Mouse (Mus musculus) ZHBTc4 (cell line): ENCODE measurements around the gene Plk5.
A peak's percentile ranks its signal among the peaks of the same experiment; 100 is the strongest.
"Not testable (repeated sequence)": the region's sequence is repeated elsewhere in the genome, so short reads cannot be mapped to it uniquely, and the experiment has no call there.

Experiments
- DNase-seq: peaks from one replicate; pipeline ENCODE4 v3.0.0-alpha.2; 2011; ENCODE audit warnings: low read depth, low spot score

Plk5 gene

GRCm38 (mm10) chr10:80331636-80332524 is 24.4 kb upstream of the Plk5 start:
- DNase-seq, result no peak

DNA sequence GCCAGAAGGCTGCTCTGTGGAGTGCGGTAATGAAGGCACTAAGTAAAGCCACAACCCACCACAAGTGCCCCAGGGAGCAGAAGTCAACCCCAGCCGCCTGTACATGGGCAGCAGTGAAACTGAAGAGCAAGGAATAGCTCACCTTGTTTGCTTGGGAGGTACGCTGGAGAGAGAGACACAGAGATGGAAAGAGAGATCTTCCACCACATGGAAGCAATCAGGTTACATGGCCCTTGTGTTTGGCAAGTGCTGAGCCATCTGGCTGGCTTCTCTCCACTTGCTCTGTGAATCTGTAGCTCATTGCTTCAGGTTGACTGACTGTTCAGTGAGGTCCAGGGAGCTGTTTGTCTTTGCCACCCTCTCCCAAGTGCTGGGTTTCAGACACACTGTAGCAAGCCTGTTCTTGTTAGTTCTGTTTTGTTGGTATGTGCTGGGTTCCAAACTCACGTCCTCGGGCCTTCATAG is 23.7 kb upstream of the Plk5 start:
- DNase-seq, result no peak

DNA sequence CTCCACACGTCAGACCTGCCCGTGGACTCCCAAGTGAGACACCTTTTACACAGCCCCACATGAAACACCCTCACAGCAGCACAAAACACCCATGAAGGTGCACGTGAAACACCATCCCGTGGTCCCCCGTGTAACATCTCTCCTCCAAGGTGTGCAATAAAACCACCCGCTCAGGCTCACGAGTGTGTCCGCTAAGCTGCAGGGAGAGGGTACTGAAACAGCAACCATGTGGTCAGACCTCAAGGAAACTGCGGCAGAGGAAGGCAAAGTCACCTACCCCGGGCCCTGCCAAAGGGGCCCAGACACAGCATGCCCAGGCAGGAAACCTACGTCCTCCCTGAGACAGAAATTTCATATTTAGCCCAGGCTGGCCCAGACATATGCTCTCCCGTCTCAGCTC is 20.0 kb upstream of the Plk5 start:
- no peak for DNase-seq

- DNase-seq, result peak; percentile 90
These were observed 16.1 kb upstream of the Plk5 start for GRCm38 (mm10) chr10:80339941-80340750.

DNA sequence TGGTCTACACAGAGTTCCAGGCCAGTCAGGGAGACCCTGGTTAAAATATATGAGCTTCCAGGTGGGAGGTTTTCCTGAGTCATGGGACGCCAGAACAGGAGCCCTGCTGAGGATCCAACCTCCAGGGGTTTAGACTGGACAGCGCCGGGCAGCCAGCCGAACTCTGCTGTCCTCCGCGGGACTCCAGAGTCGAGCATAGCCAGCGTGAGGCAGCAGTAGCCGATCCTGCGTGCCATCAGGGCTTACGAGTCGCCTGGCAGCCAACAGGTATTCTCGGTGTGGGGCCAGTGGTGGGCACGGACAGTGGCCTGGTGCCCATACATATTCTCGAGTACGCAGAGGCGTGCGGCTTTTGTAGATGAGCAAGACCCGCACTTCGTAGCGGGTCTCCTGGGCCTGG is 15.2 kb upstream of the Plk5 start:
- no peak for DNase-seq

- no peak for DNase-seq
These were observed 14.6 kb upstream of the Plk5 start for GRCm38 (mm10) chr10:80341491-80342304.

DNA sequence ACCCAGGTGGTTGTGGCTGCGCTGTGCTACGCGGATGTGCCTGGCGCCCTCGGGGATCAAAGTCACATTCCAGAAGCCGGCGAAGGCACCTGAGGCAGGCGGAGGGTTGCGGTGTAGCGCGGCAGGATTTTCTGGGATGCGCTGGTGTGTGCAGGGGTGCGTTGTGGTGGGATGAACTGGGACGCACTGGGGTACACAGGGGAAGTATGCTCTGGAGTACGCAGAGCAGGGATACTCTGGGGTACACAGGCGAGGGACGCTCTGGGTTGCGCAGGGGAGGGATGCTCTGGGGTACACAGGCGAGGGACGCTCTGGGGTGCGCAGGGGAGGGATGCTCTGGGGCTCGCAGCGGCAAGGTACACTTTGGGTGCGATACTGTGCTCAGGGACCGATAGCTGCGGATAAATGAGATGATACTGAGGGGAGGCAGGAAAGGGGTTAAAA is 13.9 kb upstream of the Plk5 start:
- no peak for DNase-seq

DNA sequence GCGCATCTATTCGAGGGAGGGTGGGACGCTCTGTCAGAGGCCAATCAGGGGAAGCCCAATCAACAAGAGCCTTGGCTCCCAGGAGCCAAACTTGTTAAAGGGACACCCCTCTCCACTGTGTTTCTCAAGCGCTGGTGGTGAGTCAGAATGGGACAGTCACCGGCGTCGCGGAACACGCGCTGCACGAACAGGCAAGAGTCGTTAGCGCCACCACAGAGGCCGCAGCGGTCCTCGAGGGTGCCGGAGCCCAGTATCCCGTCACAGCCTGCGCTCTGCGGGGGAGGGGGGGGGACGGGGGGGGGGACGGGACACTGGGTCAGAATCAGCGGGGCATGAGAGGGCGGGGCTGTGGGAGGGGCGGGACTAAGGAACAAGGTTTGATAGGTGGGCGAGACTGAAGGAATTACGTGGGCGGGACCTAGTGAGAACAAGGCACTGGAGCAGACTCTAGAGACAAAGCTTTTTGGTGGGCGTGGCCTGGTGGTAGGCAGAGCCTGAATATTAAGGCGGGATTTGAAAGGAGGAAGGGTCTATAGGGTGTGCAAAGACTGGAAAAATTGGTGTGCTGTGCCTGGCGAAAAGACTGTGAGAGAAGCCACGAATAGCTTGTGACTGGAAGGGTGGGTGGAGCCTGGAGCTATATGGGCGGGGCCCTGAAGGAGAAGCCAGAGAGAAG is 13.4 kb upstream of the Plk5 start:
- peak; percentile 94 for DNase-seq

DNA sequence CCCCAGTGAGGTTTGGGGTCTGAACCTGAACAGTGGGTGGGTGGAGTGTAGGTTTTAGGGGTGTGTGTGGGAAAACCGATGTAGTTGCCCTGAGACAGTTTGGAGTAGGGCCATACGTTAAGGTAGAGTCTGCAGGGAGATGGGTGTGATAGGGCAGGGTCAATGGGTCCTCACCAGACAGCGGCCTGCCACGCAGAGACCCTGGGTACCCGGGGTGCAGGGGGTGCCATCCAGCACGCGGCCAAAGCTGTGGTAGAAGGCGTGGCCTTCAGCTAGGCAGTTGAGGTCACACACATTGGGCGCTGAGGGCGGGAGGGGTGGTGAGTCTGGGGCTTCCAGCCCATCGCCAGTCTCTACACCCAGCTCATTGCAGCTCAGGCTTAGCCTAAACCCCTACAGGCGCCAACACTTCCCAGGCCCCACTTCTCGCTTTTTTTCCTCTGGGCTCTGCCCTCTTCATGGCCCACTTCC is 12.8 kb upstream of the Plk5 start:
- no peak for DNase-seq

GRCm38 (mm10) chr10:80344131-80344661 is 12.1 kb upstream of the Plk5 start:
- peak; percentile 65 for DNase-seq

DNA sequence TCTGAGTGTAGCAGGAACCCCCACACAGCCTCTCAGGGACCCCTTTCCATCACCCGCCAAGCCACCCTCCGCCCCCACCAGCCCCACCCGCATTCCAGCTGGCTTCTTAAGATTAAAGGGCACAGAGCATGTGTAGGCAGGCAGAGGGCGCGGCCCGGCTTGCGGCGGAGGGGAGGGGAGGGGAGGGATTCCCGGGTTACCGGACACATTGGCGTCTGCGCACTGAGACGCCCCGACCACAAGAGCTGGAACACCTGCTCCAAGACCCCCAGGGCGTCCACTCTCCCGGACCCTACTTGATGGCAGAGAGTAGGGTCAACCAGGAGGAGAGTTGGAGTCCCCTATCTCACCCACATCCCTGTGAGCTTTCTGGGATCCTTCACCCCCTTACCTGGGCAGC is 11.1 kb upstream of the Plk5 start:
- no peak for DNase-seq

GRCm38 (mm10) chr10:80345929-80346328 is 10.3 kb upstream of the Plk5 start:
- not testable (repeated sequence) for DNase-seq

DNA sequence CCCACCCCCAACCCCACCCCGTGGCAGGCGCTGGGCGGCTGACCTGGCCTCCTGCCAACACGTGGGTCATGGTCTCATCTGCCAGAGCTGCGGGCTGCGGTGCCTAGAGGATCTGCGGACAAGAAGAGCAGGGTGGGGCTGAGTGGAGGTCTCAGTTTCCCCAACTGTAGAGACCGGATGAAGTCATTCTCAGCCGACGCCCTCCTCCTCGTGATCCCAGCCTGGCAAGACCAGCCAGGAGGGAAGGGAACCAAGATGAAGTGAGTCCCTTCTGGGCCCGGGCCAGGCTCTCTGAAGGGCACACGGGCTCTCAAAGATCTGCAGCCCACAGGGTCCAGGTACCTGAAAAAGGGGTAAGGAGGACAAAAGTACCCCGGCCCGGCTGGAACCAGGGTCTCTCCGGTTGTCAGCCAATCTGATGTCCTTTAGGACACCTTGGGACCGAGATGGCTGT is 8.7 kb upstream of the Plk5 start:
- no peak for DNase-seq

DNA sequence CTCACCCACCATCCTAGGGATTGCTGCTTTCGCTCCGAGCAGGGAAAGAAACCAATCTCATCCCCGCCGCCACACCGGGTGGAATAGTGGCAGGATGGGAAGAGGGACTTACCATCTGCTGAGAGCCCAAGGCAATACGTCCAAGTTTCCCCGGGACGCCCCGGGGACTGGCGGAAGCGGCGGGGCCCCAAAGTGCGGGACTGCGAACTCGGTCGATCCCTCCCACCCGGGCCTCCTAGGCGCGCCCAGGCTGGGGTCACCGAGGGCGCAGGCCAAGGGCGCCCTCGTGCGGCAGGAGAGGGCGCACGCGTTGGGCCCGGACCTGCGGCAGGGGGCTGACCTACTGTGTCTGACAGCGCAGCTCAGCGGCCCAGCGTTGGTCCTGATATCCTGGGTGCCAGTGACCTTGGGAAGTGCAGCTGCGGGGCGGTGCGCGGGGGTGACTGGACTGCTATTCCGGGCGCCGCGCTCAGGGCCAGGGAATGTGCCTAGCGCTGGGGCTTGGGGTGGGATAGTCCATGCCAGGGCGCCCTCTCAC is 7.9 kb upstream of the Plk5 start, which contains the start of gene Adamtsl5:
Gene Adamtsl5 (minus strand): TSS at position 169 of the 538 bp plus-strand sequence.
- DNase-seq, result peak; percentile 92

GRCm38 (mm10) chr10:80348981-80349380 is 7.3 kb upstream of the Plk5 start:
- no peak for DNase-seq

- peak; percentile 93 for DNase-seq
These were observed 6.0 kb upstream of the Plk5 start for GRCm38 (mm10) chr10:80350292-80350691.

DNA sequence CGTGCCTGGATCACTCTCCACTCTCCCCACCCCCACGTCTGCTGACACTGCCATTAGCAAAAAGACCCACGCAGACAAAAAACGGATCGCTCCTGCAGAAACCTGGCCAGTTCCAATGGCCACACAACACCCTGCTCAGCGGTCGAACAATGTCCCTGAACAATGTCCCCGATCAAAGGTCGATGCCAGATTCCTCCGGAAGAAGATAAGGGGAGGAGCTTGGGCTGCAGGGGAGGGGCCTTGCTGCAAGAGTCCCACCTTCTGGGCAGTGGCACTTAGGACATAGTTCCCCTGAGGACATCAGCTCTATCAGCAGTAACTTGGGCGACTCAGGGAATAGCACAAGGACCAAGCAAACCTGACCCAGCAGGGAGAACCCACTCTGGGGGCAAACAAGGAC is 4.4 kb upstream of the Plk5 start:
- no peak for DNase-seq

GRCm38 (mm10) chr10:80352727-80353126 is 3.5 kb upstream of the Plk5 start:
- DNase-seq, result no peak

- DNase-seq, result no peak
These were observed 828 bp upstream of the Plk5 start for GRCm38 (mm10) chr10:80355431-80355830.

DNA sequence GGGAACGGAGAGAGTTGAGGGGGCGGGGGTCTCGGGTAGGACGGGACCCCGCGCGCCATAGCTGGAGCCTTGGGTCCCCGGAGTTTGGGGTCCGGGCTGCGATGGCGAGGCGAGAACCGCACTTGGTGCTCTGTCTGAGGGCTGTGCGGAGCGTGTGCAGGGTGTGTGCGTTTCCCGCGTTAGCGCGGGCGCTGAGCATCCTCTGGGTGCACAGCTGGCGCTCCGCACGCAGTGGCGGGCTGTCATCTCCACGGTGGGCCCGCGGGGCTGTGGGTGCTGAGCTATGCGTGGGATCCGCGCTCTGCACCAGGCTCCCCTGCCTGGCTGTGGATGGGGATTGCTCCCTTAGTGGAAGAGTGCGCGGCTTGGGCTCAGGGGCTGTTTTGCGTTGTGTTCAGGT is 478 bp downstream of the Plk5 start:
- DNase-seq, result no peak
